Mouse (Mus musculus) neural tube, embryonic 15.5 days (tissue): ENCODE measurements around the gene Gnmt. TPM values are rescaled to one million over a fixed set of nuclear protein-coding genes. Genes with fewer than 3 reads are reported as not detected.

ENCODE experiments used
- ATAC-seq: fragments of 200-750 bp; cut with Nextera tagmentation; 2 replicates; pipeline ENCODE4 v1.8.0; 2017; ENCODE audit warnings: mild to moderate bottlenecking, moderate TSS enrichment, moderate library complexity; ENCODE audit not compliant: low FRiP score
- H3K27ac ChIP-seq: fragments of 300-500 bp; sonication (generic); replicated peaks from 2 replicates; pipeline ENCODE4 v1.5.1; 2015; ENCODE audit warnings: mild to moderate bottlenecking, inconsistent platforms
- H3K27me3 ChIP-seq: fragments of 300-500 bp; sonication (generic); replicated peaks from 2 replicates; pipeline ENCODE4 v1.6.1; 2015; ENCODE audit warnings: inconsistent platforms
- H3K36me3 ChIP-seq: fragments of 300-500 bp; sonication (generic); 2 replicates; pipeline ENCODE4 v1.6.1; 2015; ENCODE audit warnings: inconsistent platforms
- H3K4me1 ChIP-seq: fragments of 300-500 bp; sonication (generic); 2 replicates; pipeline ENCODE4 v1.6.1; 2015; ENCODE audit warnings: inconsistent platforms
- H3K4me2 ChIP-seq: fragments of 300-500 bp; sonication (generic); 2 replicates; pipeline ENCODE4 v1.6.1; 2015; ENCODE audit warnings: inconsistent platforms, mild to moderate bottlenecking, moderate library complexity
- H3K4me3 ChIP-seq: fragments of 300-500 bp; sonication (generic); replicated peaks from 2 replicates; pipeline ENCODE4 v1.5.1; 2015; ENCODE audit warnings: mild to moderate bottlenecking, inconsistent platforms
- H3K9ac ChIP-seq: fragments of 300-500 bp; sonication (generic); replicated peaks from 2 replicates; pipeline ENCODE4 v1.6.1; 2015; ENCODE audit warnings: mild to moderate bottlenecking, inconsistent platforms
- H3K9me3 ChIP-seq: fragments of 300-500 bp; sonication (generic); replicated peaks from 2 replicates; pipeline ENCODE4 v1.6.1; 2016; ENCODE audit warnings: inconsistent platforms
- WGBS: fragments of 180-500 bp; shearing (Covaris S2); methylation state at CpG from one replicate; pipeline ENCODE4 v1.1.7; 2015; ENCODE audit warnings: mixed read lengths; 5-methylcytosine and 5-hydroxymethylcytosine counted together
- polyA plus RNA-seq: library from polyadenylated mRNA; unstranded; fragments of >200 nt; fragmentation: Nextera tagmentation; extraction: Ambion mirVana; gene quantifications from 2 replicates; pipeline ENCODE4 v1.2.1, GENCODE M21; 2015

Gnmt gene
- polyA plus RNA-seq, 1 experiment from 2014 or later, result 1.7 TPM

DNA sequence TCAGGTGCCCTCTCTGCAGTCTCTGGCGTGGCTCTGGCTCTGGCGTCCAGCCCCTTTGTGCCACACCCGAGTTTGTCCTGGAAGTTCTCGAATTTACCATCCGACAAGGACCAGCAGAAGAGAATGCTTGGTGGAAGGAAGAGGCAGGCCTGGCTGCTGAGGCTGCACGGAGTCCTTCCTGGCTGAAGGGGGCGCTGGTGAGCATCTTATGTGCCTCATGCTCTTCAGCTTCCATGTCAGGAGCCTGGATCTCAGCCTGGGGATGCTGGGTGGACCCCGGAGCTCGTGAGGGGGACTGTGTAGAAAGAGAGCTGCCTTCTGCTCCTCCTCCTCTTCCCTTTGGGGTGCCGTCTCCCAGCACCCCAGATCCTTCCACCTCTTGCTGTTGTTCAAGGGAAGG, 7.2 kb upstream of the Gnmt start:
- H3K4me3 ChIP-seq, result no peak overlapping the region
- 68% methylated on average over 10 of the region's 10 CpGs for WGBS
- H3K4me1 ChIP-seq, result no peaks in the 10 kb centered on the region
- peaks cover 31% of the 10 kb centered on the region for H3K36me3 ChIP-seq
- no peak overlapping the region for H3K4me2 ChIP-seq
- H3K27me3 ChIP-seq, result no peaks in the 10 kb centered on the region
- ATAC-seq, result no peak
- no peaks in the 10 kb centered on the region for H3K9me3 ChIP-seq
- H3K27ac ChIP-seq, result no peak overlapping the region
- H3K9ac ChIP-seq, result no peak overlapping the region

DNA sequence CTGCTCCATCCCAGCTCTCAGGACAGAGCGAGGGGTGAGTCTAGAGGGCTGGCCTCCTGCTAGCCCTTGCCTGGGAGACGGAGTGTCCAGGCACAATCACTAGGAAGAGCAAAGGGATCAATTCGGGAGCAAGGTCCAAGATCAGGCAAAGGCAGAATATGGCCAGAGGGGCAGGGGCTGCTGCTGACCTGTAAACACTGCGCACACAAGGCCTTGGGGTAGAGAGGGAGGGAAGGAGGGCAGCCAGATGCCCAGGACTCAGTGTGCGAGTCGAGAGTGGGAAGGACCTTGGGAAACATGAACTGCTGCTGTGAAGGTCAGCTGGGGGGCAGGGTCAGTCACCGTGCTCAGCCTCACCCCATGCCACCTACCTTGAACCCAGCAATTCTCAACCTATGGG, 6.3 kb upstream of the Gnmt start:
- ATAC-seq, result no peak

DNA sequence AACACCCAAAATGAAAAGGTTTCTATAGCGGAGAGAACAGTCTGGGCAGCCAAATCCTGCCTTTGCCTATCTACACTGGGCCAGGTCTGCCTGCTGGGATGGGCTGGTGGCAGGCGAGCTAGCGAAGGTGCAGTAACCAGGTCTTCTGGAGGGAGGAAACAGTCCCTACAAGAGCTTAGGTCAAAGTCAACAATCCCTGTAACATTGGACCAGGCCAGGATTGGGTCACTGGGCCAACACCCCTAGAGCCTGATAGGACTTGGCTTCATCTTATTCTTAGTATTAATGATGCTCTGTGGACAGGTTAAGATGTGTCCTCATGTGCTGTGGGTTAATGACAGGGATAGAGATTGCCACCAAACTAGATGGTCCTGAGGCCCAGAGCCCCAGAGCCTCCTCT, 5.1 kb upstream of the Gnmt start:
- no peak for ATAC-seq
- Histone ChIP-seq H3K36me3 (peaks cover 31% of the 10 kb centered on the region), H3K4me2 (no peak overlapping the region), H3K4me3 (no peak overlapping the region), H3K27ac (no peak overlapping the region), H3K9ac (no peak overlapping the region), H3K9me3 (no peaks in the 10 kb centered on the region), H3K4me1 (no peaks in the 10 kb centered on the region), H3K27me3 (peaks cover 1% of the 10 kb centered on the region)
- WGBS, result 93% methylated on average over 3 of the region's 3 CpGs

More for the DNA sequence above, 6.3 kb upstream of the Gnmt start:
- no peaks in the 10 kb centered on the region for H3K9me3 ChIP-seq
- no peaks in the 10 kb centered on the region for H3K4me1 ChIP-seq
- H3K36me3 ChIP-seq, result peaks cover 31% of the 10 kb centered on the region
- WGBS, result 92% methylated on average over 7 of the region's 7 CpGs
- no peak overlapping the region for H3K27ac ChIP-seq
- no peak overlapping the region for H3K9ac ChIP-seq
- H3K4me2 ChIP-seq, result no peak overlapping the region
- H3K4me3 ChIP-seq, result no peak overlapping the region
- H3K27me3 ChIP-seq, result no peaks in the 10 kb centered on the region

- H3K9me3 ChIP-seq, result no peaks in the 10 kb centered on the region
- H3K27ac ChIP-seq, result no peak overlapping the region
- H3K9ac ChIP-seq, result no peak overlapping the region
- 0 out of 2 replicates have a peak, but pooled peaks cover 11% of the 10 kb centered on the region for H3K36me3 ChIP-seq
- H3K4me3 ChIP-seq, result no peak overlapping the region
- peaks cover 7% of the 10 kb centered on the region for H3K27me3 ChIP-seq
- H3K4me2 ChIP-seq, result peak overlapping the region; percentile 13; the same call in 1 of the 2 replicates
- no peaks in the 10 kb centered on the region for H3K4me1 ChIP-seq
- no peak for ATAC-seq
- 47% methylated on average over 11 of the region's 11 CpGs for WGBS
Measured at GRCm38 (mm10) chr17:46728496-46728895, 472 bp downstream of the Gnmt start.

DNA sequence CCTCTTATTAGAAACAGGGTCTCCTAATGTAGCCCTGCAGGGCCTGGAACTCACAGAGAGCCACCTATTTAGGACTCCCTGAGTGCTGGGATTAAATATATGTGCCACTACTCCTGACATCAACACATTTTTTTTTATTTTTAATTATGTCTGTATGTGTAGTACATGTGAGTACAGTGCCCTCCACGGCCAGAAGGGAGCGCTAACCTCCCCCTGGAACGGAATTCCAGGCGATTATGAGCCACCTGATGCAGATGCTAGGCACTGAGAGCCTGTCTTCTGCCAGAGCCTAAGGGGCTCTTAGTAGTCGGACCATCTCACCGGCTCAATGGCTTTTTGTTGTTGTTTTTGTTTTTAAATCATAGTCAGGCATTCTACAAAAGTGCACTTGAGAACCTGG, 947 bp downstream of the Gnmt start:
- H3K27ac ChIP-seq, result no peak overlapping the region
- WGBS, result 43% methylated on average over 6 of the region's 6 CpGs
- no peak for ATAC-seq

DNA sequence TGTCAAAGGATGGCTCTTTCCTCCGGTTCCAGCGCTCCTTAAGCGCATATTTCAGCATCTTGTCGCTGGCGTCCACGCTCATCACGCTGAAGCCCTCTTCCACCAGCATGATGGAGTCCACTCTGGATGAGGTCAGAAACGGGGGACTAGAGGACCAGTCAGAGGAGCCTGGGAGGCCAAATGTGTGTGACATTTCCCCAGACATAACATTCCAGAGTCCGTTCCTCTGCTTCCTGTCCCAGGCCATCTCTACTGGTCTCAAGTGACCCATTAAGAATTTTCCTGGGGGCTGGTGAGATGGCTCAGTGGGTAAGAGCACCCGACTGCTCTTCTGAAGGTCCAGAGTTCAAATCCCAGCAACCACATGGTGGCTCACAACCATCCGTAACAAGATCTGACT, 1.7 kb downstream of the Gnmt start:
- no peak for ATAC-seq
- Histone ChIP-seq H3K9me3 (no peaks in the 10 kb centered on the region), H3K27ac (no peak overlapping the region), H3K36me3 (peaks cover 13% of the 10 kb centered on the region; the same call in 1 of the 2 replicates), H3K4me1 (no peaks in the 10 kb centered on the region), H3K27me3 (peaks cover 7% of the 10 kb centered on the region), H3K9ac (no peak overlapping the region), H3K4me3 (no peak overlapping the region), H3K4me2 (no peak overlapping the region)
- WGBS, result 88% methylated on average over 11 of the region's 11 CpGs

More for the DNA sequence above, 947 bp downstream of the Gnmt start:
- Histone ChIP-seq H3K9me3 (no peaks in the 10 kb centered on the region), H3K36me3 (0 out of 2 replicates have a peak, but pooled peaks cover 12% of the 10 kb centered on the region), H3K4me2 (no peak overlapping the region), H3K4me1 (no peaks in the 10 kb centered on the region), H3K9ac (no peak overlapping the region), H3K4me3 (no peak overlapping the region), H3K27me3 (peaks cover 7% of the 10 kb centered on the region)

- no peak overlapping the region for H3K9ac ChIP-seq
- no peak overlapping the region for H3K4me2 ChIP-seq
- WGBS, result 92% methylated on average over 26 of the region's 26 CpGs
- no peak for ATAC-seq
- H3K9me3 ChIP-seq, result no peaks in the 10 kb centered on the region
- H3K27me3 ChIP-seq, result peaks cover 7% of the 10 kb centered on the region
- H3K36me3 ChIP-seq, result peaks cover 23% of the 10 kb centered on the region; the same call in 1 of the 2 replicates
- no peak overlapping the region for H3K4me3 ChIP-seq
- H3K27ac ChIP-seq, result no peak overlapping the region
- no peaks in the 10 kb centered on the region for H3K4me1 ChIP-seq
Measured at GRCm38 (mm10) chr17:46725731-46726645, 3.0 kb downstream of the Gnmt start.

- Histone ChIP-seq H3K9ac (no peak overlapping the region), H3K4me1 (no peaks in the 10 kb centered on the region), H3K4me2 (no peak overlapping the region), H3K36me3 (peaks cover 30% of the 10 kb centered on the region), H3K27me3 (peaks cover 7% of the 10 kb centered on the region), H3K4me3 (no peak overlapping the region), H3K27ac (no peak overlapping the region), H3K9me3 (no peaks in the 10 kb centered on the region)
- no peak; the same call in 1 of the 2 replicates for ATAC-seq
- WGBS, result 41% methylated on average over 9 of the region's 9 CpGs
Measured at GRCm38 (mm10) chr17:46725273-46725672, 3.7 kb downstream of the Gnmt start.

- Histone ChIP-seq H3K27ac (no peak overlapping the region), H3K36me3 (peaks cover 31% of the 10 kb centered on the region), H3K27me3 (peaks cover 7% of the 10 kb centered on the region), H3K4me1 (no peaks in the 10 kb centered on the region), H3K9me3 (no peaks in the 10 kb centered on the region), H3K9ac (no peak overlapping the region), H3K4me3 (no peak overlapping the region), H3K4me2 (no peak overlapping the region)
- ATAC-seq, result no peak
- 89% methylated on average over 14 of the region's 20 CpGs for WGBS
Measured at GRCm38 (mm10) chr17:46724477-46725084, 4.4 kb downstream of the Gnmt start.

- Histone ChIP-seq H3K27me3 (no peaks in the 10 kb centered on the region), H3K9me3 (no peaks in the 10 kb centered on the region), H3K9ac (no peak overlapping the region), H3K4me1 (no peaks in the 10 kb centered on the region), H3K36me3 (peaks cover 42% of the 10 kb centered on the region), H3K27ac (no peak overlapping the region), H3K4me2 (no peak overlapping the region), H3K4me3 (no peak overlapping the region)
- WGBS, result 88% methylated on average over 7 of the region's 7 CpGs
- no peak for ATAC-seq
Measured at GRCm38 (mm10) chr17:46721077-46721476, 7.9 kb downstream of the Gnmt start.

- H3K9ac ChIP-seq, result no peak overlapping the region
- peaks cover 23% of the 10 kb centered on the region for H3K4me1 ChIP-seq
- 96% methylated on average over 11 of the region's 11 CpGs for WGBS
- peaks cover 35% of the 10 kb centered on the region for H3K36me3 ChIP-seq
- no peaks in the 10 kb centered on the region for H3K9me3 ChIP-seq
- H3K27ac ChIP-seq, result no peak overlapping the region
- no peaks in the 10 kb centered on the region for H3K27me3 ChIP-seq
- no peak for ATAC-seq
- H3K4me2 ChIP-seq, result no peak overlapping the region
- H3K4me3 ChIP-seq, result no peak overlapping the region
Measured at GRCm38 (mm10) chr17:46714756-46715481, 14.0 kb downstream of the Gnmt start.
